Mouse (Mus musculus): ENCODE data around the gene Caap1. TPM values are rescaled to one million over a fixed set of nuclear protein-coding genes. Genes with fewer than 3 reads are reported as not detected.

Gene Caap1
- 2.6 and 4.1 TPM in 2 replicates for polyA plus RNA-seq (2012; ENCODE audit: low replicate concordance)

GRCm38 (mm10) chr4:94556265-94557054 is at the start of gene Caap1, which contains the start of gene Gm10306:
TSS of gene Caap1 (minus strand) at chr4:94556796.
TSS of gene Gm10306 (plus strand) at chr4:94556546.

GRCm38 (mm10) chr4:94603031-94603629 is 46.5 kb upstream of the Caap1 start, which contains the start of gene Plaa:
TSS of gene Plaa (minus strand) at chr4:94603244.

Other genes starting within 250 kb of the Caap1 start
- not detected in 2 replicates for gene Gm10306, start 250 bp downstream of the Caap1 start, polyA plus RNA-seq (2012; ENCODE audit: low replicate concordance)
- 43.2 and 105 TPM in 2 replicates for gene Plaa, start 46.4 kb upstream of the Caap1 start, polyA plus RNA-seq (2012; ENCODE audit: low replicate concordance)
- gene Ift74, start 57.7 kb upstream of the Caap1 start, polyA plus RNA-seq (2012; ENCODE audit: low replicate concordance), result 0.30 and 0.88 TPM in 2 replicates
- not detected in 2 replicates for gene Lrrc19, start 93.3 kb upstream of the Caap1 start, polyA plus RNA-seq (2012; ENCODE audit: low replicate concordance)
- 0.15 TPM in 1 of 2 replicates, not detected in the other for gene Tek, start 182.5 kb upstream of the Caap1 start, polyA plus RNA-seq (2012; ENCODE audit: low replicate concordance)

Data from hematopoietic multipotent progenitor cell, adult 10-12 weeks (in vitro differentiated cells).